Mouse (Mus musculus): ENCODE data around the gene Tbxas1.

- TF ChIP-seq EP300 (IDR thresholded peaks at IDR 0.05; ENCODE audit: low read length) (peak; percentile 59), CTCF (conservative IDR thresholded peaks at IDR 0.05 in 1 of 2, IDR thresholded peaks at IDR 0.05 in 1 of 2; ENCODE audit: low read depth in 2 of 2, low read length in 2 of 2) (no peak), ELF1 (IDR thresholded peaks at IDR 0.05; ENCODE audit: low read depth, low read length) (no peak), SIN3A (IDR thresholded peaks at IDR 0.05; ENCODE audit: low read length) (no peak), MYC (IDR thresholded peaks at IDR 0.05; ENCODE audit: low read depth, low read length) (0 out of 2 replicates have a peak, but pooled peaks have one; percentile 38), MXI1 (IDR thresholded peaks at IDR 0.05; ENCODE audit: low read depth, low read length) (no peak)
These were observed 128.8 kb downstream of the Tbxas1 start for GRCm38 (mm10) chr6:39004003-39004473.

Data from CH12.LX (cell line).